Mouse (Mus musculus) small intestine, adult 2 months (tissue): ENCODE measurements around the gene Lsm3. TPM values are rescaled to one million over a fixed set of nuclear protein-coding genes. Genes with fewer than 3 reads are reported as not detected.
"Not testable (repeated sequence)": the region's sequence is repeated elsewhere in the genome, so short reads cannot be mapped to it uniquely, and the experiment has no call there.

ENCODE experiments used
- H3K27ac ChIP-seq: fragments of 200-500 bp; 2 replicates; pipeline ENCODE4 v1.5.1; 2012; ENCODE audit warnings: low read depth, low read length, control low read depth, inconsistent platforms; ENCODE audit not compliant: insufficient read depth
- H3K27me3 ChIP-seq: fragments of 200-500 bp; 2 replicates; pipeline ENCODE4 v1.6.1; 2012; ENCODE audit warnings: mild to moderate bottlenecking, moderate library complexity, low read length, inconsistent platforms; ENCODE audit not compliant: control insufficient read depth, insufficient read depth
- H3K36me3 ChIP-seq: fragments of 200-500 bp; 2 replicates; pipeline ENCODE4 v1.6.1; 2012; ENCODE audit warnings: mild to moderate bottlenecking, low read length, control low read depth, inconsistent platforms; ENCODE audit not compliant: control insufficient read depth, insufficient read depth
- H3K4me1 ChIP-seq: fragments of 200-500 bp; 2 replicates; pipeline ENCODE4 v1.6.1; 2012; ENCODE audit warnings: low read length, inconsistent platforms, mixed read lengths; ENCODE audit not compliant: control insufficient read depth, insufficient read depth, insufficient read length
- H3K4me3 ChIP-seq: fragments of 200-500 bp; 2 replicates; pipeline ENCODE4 v1.5.1; 2012; ENCODE audit warnings: low read depth, mild to moderate bottlenecking, control low read depth, inconsistent platforms, low read length, moderate library complexity
- CTCF ChIP-seq: fragments of 200-500 bp; IDR thresholded peaks from 2 replicates; pipeline ENCODE4 v1.5.1; 2012; ENCODE audit warnings: low read depth, mild to moderate bottlenecking, control low read depth, inconsistent platforms, low read length, moderate library complexity, mixed read lengths; ENCODE audit not compliant: insufficient replicate concordance, insufficient read length; ENCODE audit errors: extremely low read depth
- POLR2A ChIP-seq: fragments of 200-500 bp; IDR thresholded peaks from 2 replicates; pipeline ENCODE4 v1.6.1; 2012; ENCODE audit warnings: low read depth, mild to moderate bottlenecking, control low read depth, inconsistent platforms, low read length, moderate library complexity
- WGBS: fragments of 180-500 bp; shearing (Covaris S2); methylation state at CpG from one replicate; pipeline ENCODE4 v1.1.7; 2018; 5-methylcytosine and 5-hydroxymethylcytosine counted together
- polyA plus RNA-seq: library from polyadenylated mRNA; depleted of rRNA; stranded (reverse); fragments of >200 nt; gene quantifications from 2 replicates; pipeline ENCODE4 v1.2.3, GENCODE M21; 2012; rRNA removed

The Lsm3 gene
- polyA plus RNA-seq: 7.7 and 12.5 TPM in 2 replicates

DNA sequence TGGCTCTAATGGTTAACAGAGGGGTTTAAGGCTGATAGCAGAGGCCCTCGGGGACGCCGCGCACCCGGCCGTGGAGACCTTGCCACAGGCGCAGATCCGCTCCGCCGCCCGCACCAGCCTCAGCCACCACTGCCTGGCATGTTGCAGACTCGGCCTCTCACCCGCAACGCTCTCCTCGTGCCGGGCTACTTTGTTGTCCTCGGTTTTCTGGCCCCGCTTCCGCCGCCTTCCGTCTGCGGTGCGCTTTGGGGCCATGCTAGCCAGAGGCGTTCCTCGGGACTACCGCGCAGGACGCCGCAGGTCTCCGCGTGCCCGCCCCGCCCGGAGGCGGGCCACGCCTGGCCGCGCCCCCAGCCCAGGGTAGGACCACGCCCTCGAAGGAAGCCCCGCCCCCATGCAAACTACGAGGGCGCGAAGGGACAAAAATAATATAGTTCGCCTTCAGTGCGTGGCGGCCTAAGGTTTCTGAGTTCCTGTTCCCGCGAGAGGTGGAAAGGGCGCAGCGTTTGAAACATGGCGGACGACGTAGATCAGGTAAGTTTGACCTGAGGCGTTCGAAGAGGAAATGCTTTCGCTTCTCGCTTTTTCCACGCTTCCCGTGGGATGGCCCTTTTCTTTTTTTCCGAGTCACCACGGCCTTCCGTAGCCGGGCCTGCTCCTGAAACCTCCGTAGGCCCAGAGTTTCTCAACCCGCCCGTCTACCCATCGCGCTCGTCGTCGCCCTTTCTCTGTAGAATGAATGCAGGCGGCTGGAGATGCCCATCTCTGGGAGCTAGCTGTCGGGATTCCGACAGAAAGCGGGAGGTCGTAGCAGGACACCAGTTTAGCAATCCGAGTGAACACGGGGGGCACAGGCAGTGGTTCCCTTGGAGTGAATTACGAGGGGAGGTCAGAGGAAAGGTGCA, at the start of gene Lsm3, which contains the start of gene Xpc:
Lsm3 (plus strand) TSS at position 384 of the 905 bp plus-strand sequence.
Xpc (minus strand) TSS at position 344 of the 905 bp plus-strand sequence.
- TF ChIP-seq POLR2A (peak; percentile 35), CTCF (no peak)
- no peaks in the 10 kb centered on the region for H3K27me3 ChIP-seq
- H3K4me1 ChIP-seq: peaks cover 5% of the 10 kb centered on the region; the same call in 1 of the 2 replicates
- peaks cover 27% of the 10 kb centered on the region for H3K36me3 ChIP-seq
- H3K4me3 ChIP-seq: peak within 1 kb of the TSS; percentile 81
- H3K27ac ChIP-seq: peak within 1 kb of the TSS; percentile 55
- under 1% methylated on average over 80 of the region's 80 CpGs for WGBS

DNA sequence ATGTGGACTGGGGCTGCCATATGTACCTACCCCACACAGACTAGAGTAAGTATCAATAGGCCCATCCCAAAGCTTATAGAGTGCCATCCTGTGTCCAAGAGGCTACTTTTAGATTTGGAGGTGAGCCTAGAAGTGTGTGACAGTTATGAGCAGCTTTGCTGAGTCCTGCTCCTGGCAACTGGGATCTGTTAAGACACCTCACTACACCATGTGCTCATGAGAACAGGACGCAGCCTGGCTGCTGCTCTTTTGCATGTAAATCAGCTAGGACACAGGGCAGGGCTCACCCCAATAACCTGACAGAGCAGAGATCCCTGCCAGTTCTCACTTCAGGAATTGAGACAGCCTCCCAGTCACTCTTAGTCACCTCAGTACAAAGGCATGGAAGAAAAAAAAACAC, 48.6 kb upstream of the Lsm3 start:
- Histone ChIP-seq H3K27ac (no peak overlapping the region), H3K4me1 (peaks cover under 1% of the 10 kb centered on the region; the same call in 1 of the 2 replicates), H3K27me3 (no peaks in the 10 kb centered on the region), H3K4me3 (no peak overlapping the region), H3K36me3 (peaks cover 23% of the 10 kb centered on the region)
- no peak for TF ChIP-seq POLR2A
- no peak for TF ChIP-seq CTCF
- 85% methylated on average over 1 of the region's 1 CpGs for WGBS

- Histone ChIP-seq H3K4me3 (no peak overlapping the region), H3K27me3 (no peaks in the 10 kb centered on the region), H3K4me1 (peaks cover 9% of the 10 kb centered on the region), H3K27ac (no peak overlapping the region), H3K36me3 (peaks cover 6% of the 10 kb centered on the region)
- WGBS: 82% methylated on average over 2 of the region's 2 CpGs
- TF ChIP-seq CTCF (no peak), POLR2A (no peak)
Measured at GRCm38 (mm10) chr6:91470712-91471111, 45.0 kb upstream of the Lsm3 start.

GRCm38 (mm10) chr6:91471427-91471826, 44.3 kb upstream of the Lsm3 start:
- H3K27ac ChIP-seq, H3K27me3 ChIP-seq, H3K4me3 ChIP-seq, H3K4me1 ChIP-seq, H3K36me3 ChIP-seq: not testable (repeated sequence)
- 74% methylated on average over 3 of the region's 3 CpGs for WGBS

GRCm38 (mm10) chr6:91472319-91472718, 43.4 kb upstream of the Lsm3 start:
- Histone ChIP-seq H3K4me1 (peaks cover 9% of the 10 kb centered on the region), H3K27me3 (no peaks in the 10 kb centered on the region), H3K4me3 (peak overlapping the region; percentile 80), H3K36me3 (peaks cover 5% of the 10 kb centered on the region), H3K27ac (peak overlapping the region; percentile 65; the same call in 1 of the 2 replicates)
- WGBS: 19% methylated on average over 6 of the region's 6 CpGs
- TF ChIP-seq POLR2A (no peak), CTCF (no peak)

DNA sequence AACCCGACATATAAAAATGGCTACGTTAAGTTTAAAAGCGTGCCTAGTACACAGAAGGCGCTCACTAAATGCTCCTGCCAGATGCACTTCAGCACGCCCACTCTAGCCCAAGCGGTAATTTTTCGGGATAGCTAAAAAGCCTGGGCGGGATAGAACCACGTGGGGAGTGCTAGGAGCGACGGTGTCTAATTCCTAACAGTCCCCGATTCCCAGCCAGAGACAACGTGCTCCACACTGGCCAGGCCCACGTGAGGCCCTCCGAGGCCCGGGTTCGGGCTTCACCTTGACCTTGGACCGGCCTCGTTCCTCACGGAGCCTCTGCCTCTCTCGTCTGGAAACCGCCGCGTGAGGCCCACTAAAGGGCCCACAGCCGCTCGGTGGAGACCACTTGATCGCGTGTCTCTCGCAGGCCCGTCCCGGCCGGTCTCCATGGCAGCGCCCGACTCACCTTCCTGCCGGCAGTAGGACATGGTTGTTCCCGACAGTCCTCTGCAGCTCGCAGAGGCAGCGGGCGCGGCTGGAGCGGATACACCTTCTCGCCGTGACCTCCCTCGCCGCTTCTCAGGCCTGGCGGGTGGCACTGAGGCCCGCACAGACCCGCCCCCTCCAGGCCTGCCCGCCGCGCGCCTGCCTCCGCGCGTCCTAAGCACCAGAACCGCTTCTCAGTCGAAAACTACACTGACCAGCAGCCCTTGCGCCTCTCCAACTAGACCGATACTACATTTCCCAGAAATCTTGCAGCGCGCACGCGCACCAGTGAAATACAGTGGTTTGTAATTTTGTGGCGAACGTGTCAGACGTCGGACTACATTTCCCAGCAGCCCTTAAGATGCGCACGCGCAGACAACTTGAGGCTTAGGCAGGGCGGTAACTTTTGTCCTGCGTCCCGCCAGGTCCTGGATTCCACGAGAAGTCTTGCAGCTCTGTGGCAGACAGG, 42.6 kb upstream of the Lsm3 start, which contains the start of the genes Chchd4 and Tmem43:
Chchd4 (minus strand) TSS at position 679 of the 937 bp plus-strand sequence.
Tmem43 (plus strand) TSS at position 836 of the 937 bp plus-strand sequence.
- no peaks in the 10 kb centered on the region for H3K27me3 ChIP-seq
- peaks cover 9% of the 10 kb centered on the region for H3K4me1 ChIP-seq
- WGBS: under 1% methylated on average over 74 of the region's 74 CpGs
- H3K27ac ChIP-seq: peak within 1 kb of the TSS; percentile 65
- TF ChIP-seq POLR2A (peak; percentile 50; the same call in 1 of the 2 replicates), CTCF (no peak)
- H3K4me3 ChIP-seq: peak within 1 kb of the TSS; percentile 80
- peaks cover 11% of the 10 kb centered on the region for H3K36me3 ChIP-seq
